Mouse (Mus musculus) lung, adult 2 months (tissue): ENCODE results near the gene Alox15.

Experiments
- CTCF ChIP-seq: fragments of 200-500 bp; IDR thresholded peaks from 2 replicates; pipeline ENCODE4 v1.5.1; 2011; ENCODE audit warnings: mild to moderate bottlenecking, low read length, control low read depth; ENCODE audit not compliant: insufficient read depth
- POLR2A ChIP-seq: fragments of 200-500 bp; IDR thresholded peaks from 2 replicates; pipeline ENCODE4 v1.6.1; 2011; ENCODE audit warnings: low read depth, mild to moderate bottlenecking, control low read depth, low read length, borderline replicate concordance; ENCODE audit errors: extremely low read depth

DNA sequence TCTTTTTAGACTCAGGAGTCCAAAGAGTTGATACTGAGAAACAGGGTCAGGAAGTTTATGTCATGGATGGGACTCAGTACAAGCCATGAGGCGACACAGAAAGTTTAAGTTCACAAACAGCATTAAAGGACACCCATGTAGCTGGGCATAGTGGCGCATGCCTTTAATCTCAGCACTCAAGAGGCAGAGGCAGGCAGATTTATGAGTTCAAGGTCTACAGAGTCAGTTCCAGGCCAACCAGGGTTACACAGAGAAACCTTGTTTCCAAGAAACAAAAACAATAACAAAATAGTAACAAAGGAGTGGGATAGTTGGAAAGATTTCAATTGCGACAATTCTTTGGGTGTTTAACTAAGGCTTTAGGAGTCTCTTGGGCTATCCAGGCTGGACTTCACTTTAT, 32.3 kb upstream of the Alox15 start:
- no peak for TF ChIP-seq CTCF
- no peak for TF ChIP-seq POLR2A
